Mouse (Mus musculus) left cerebral cortex, adult 8-10 months (tissue): ENCODE results near the gene Cwf19l1. TPM values are rescaled to one million over a fixed set of nuclear protein-coding genes. Genes with fewer than 3 reads are reported as not detected.

ENCODE experiments used
- DNase-seq, 2 experiments: peaks; one replicate each; pipeline ENCODE4 v3.0.0; 2022; ENCODE audit warnings: low spot score in 2 of 2
- total RNA-seq, 4 experiments: library from RNA; stranded (reverse); gene quantifications; 2 replicates each; pipeline ENCODE4 v1.2.4; 2022

The Cwf19l1 gene
- total RNA-seq, 4 experiments from 2014 or later = 18.1 to 22.0 (median 19.1) TPM

DNA sequence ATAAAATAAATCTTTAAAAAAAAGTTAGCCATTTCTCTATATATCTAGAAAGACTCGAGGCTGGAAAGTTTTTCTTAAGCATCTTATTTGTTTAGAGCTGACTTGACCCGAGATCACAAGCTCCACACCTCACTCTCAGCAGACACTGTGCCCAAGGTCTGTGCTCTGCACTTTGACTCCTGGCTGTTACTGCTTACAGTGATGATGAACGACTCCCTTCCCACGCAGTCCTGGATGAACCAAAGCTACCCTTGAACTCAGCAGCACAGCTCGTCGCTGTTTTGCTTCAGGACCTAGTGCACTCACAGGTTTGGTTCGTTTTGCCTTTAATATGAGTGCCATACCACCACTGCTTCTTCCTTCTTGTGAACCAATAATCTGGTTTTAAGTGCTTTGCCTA lies 71.9 kb downstream of the Cwf19l1 start:
- DNase-seq = no peak

DNA sequence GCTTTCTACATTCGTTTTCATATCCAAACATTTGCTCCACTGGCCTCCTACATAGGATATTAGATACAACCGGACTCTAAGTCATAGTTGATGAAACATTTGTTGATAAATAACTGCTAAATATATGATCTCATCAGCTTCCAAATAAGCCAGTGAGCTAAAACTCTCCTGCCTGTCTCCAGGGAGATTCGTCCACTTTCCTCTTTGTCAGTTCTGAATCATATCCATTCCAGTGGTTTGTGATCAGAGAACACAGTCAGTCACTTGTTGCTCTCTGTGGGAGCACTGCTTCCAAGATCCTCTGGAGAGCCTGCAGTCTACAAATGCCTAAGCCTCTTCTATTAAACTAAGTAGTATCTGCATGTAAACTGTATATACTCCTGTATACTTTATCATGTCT lies 75.5 kb downstream of the Cwf19l1 start:
- no peak for DNase-seq

Other genes starting within 250 kb of the Cwf19l1 start
- 10 to 100 TPM; 12.7 to 15.6 (median 14.8) TPM for gene Dnmbp, start 195.7 kb downstream of the Cwf19l1 start, total RNA-seq
- gene Cpn1, start 149.3 kb downstream of the Cwf19l1 start, total RNA-seq = under 1 TPM in 3 of 4 experiments, not detected in 1; 0.25 to 0.63 (median 0.53) TPM
- gene Cyp2c23, start 106.7 kb downstream of the Cwf19l1 start, total RNA-seq = under 1 TPM in 3 of 4 experiments, not detected in 1; 0.20 to 0.32 (median 0.28) TPM
- 10 to 100 TPM; 23.2 to 26.1 (median 25.1) TPM for gene Erlin1, start 66.1 kb downstream of the Cwf19l1 start, total RNA-seq
- 10 to 100 TPM; 39.6 to 46.5 (median 44.0) TPM for gene Chuk, start 28.4 kb downstream of the Cwf19l1 start, total RNA-seq
- gene Bloc1s2, start 10.6 kb upstream of the Cwf19l1 start, total RNA-seq = 10 to 100 TPM; 53.2 to 61.1 (median 58.7) TPM
- under 1 TPM; 0.17 to 0.59 (median 0.44) TPM for gene Pkd2l1, start 56.6 kb upstream of the Cwf19l1 start, total RNA-seq
- 1 to 10 TPM; 2.9 to 3.8 (median 3.1) TPM for gene Scd3, start 67.4 kb upstream of the Cwf19l1 start, total RNA-seq
- gene Scd2, start 157.8 kb upstream of the Cwf19l1 start, total RNA-seq = 100 to 1,000 TPM; 702 to 768 (median 723) TPM
- gene Scd4, start 197.2 kb upstream of the Cwf19l1 start, total RNA-seq = 1 to 10 TPM; 2.3 to 3.4 (median 2.8) TPM